Mouse (Mus musculus) lung, embryonic 16.5 days (tissue): ENCODE results near the gene Adamts13. TPM values are rescaled to one million over a fixed set of nuclear protein-coding genes. Genes with fewer than 3 reads are reported as not detected.

Source experiments
- ATAC-seq: fragments of 200-750 bp; cut with Nextera tagmentation; 2 replicates; pipeline ENCODE4 v1.8.0; 2017; ENCODE audit warnings: low read depth, mild to moderate bottlenecking, moderate library complexity
- H3K27ac ChIP-seq: fragments of 300-500 bp; sonication (generic); 2 replicates; pipeline ENCODE4 v1.5.1; 2014; ENCODE audit warnings: mild to moderate bottlenecking, control low read depth, low read length
- H3K27me3 ChIP-seq: fragments of 300-500 bp; sonication (generic); 2 replicates; pipeline ENCODE4 v1.6.1; 2014; ENCODE audit warnings: low read depth, low read length, mixed read lengths; ENCODE audit not compliant: control insufficient read depth, insufficient read depth
- H3K36me3 ChIP-seq: fragments of 300-500 bp; sonication (generic); 2 replicates; pipeline ENCODE4 v1.6.1; 2014; ENCODE audit warnings: low read length; ENCODE audit not compliant: control insufficient read depth, insufficient read depth
- H3K4me1 ChIP-seq: fragments of 300-500 bp; sonication (generic); replicated peaks from 2 replicates; pipeline ENCODE4 v1.6.1; 2014; ENCODE audit warnings: low read length, mixed read lengths; ENCODE audit not compliant: control insufficient read depth, insufficient read depth
- H3K4me2 ChIP-seq: fragments of 300-500 bp; sonication (generic); 2 replicates; pipeline ENCODE4 v1.6.1; 2014; ENCODE audit warnings: low read depth, low read length, control low read depth
- H3K4me3 ChIP-seq: fragments of 300-500 bp; sonication (generic); 2 replicates; pipeline ENCODE4 v1.5.1; 2014; ENCODE audit warnings: mild to moderate bottlenecking, low read length, control low read depth
- H3K9ac ChIP-seq: fragments of 300-500 bp; sonication (generic); 2 replicates; pipeline ENCODE4 v1.6.1; 2014; ENCODE audit warnings: low read length, control low read depth
- H3K9me3 ChIP-seq: fragments of 300-500 bp; sonication (generic); 2 replicates; pipeline ENCODE4 v1.6.1; 2016; ENCODE audit warnings: low read length; ENCODE audit not compliant: control insufficient read depth
- WGBS: fragments of 180-500 bp; shearing (Covaris S2); extraction: QIAGEN DNeasy Blood & Tissue Kit; methylation state at CpG from one replicate; pipeline ENCODE4 v1.1.7; 2014; 5-methylcytosine and 5-hydroxymethylcytosine counted together
- polyA plus RNA-seq: library from polyadenylated mRNA; unstranded; fragments of >200 nt; fragmentation: Nextera tagmentation; extraction: Ambion mirVana; gene quantifications from 2 replicates; pipeline ENCODE4 v1.2.1, GENCODE M21; 2015

Gene Adamts13
- polyA plus RNA-seq, 1 experiment from 2014 or later, result 0.20 TPM

GRCm38 (mm10) chr2:26963923-26964723 lies 9.1 kb upstream of the Adamts13 start, which contains the start of gene Rexo4:
Rexo4 (minus strand) TSS chr2:26964386.
- Histone ChIP-seq H3K4me3 (peak within 1 kb of the TSS; percentile 93), H3K27me3 (no peaks in the 10 kb centered on the region), H3K9me3 (peaks cover 3% of the 10 kb centered on the region; the same call in 1 of the 2 replicates), H3K9ac (peak within 1 kb of the TSS; percentile 97), H3K4me2 (peak within 1 kb of the TSS; percentile 91), H3K4me1 (peaks cover 13% of the 10 kb centered on the region), H3K36me3 (peaks cover 12% of the 10 kb centered on the region), H3K27ac (peak within 1 kb of the TSS; percentile 99)
- ATAC-seq, result peak; percentile 96
- under 1% methylated on average over 50 of the region's 50 CpGs for WGBS

GRCm38 (mm10) chr2:26964724-26965370 lies 8.4 kb upstream of the Adamts13 start:
- Histone ChIP-seq H3K27me3 (no peaks in the 10 kb centered on the region), H3K9ac (peak overlapping the region; percentile 97), H3K4me2 (peak overlapping the region; percentile 91), H3K9me3 (peaks cover 3% of the 10 kb centered on the region; the same call in 1 of the 2 replicates), H3K27ac (peak overlapping the region; percentile 99), H3K36me3 (peaks cover 8% of the 10 kb centered on the region), H3K4me3 (peak overlapping the region; percentile 93), H3K4me1 (peaks cover 13% of the 10 kb centered on the region)
- WGBS, result 10% methylated on average over 14 of the region's 14 CpGs
- no peak for ATAC-seq

GRCm38 (mm10) chr2:26967262-26967661 lies 6.0 kb upstream of the Adamts13 start:
- WGBS, result 67% methylated on average over 2 of the region's 2 CpGs
- H3K4me3 ChIP-seq, result no peak overlapping the region
- peaks cover 13% of the 10 kb centered on the region for H3K4me1 ChIP-seq
- no peaks in the 10 kb centered on the region for H3K36me3 ChIP-seq
- H3K27me3 ChIP-seq, result no peaks in the 10 kb centered on the region
- H3K9ac ChIP-seq, result no peak overlapping the region
- peaks cover 3% of the 10 kb centered on the region; the same call in 1 of the 2 replicates for H3K9me3 ChIP-seq
- H3K4me2 ChIP-seq, result no peak overlapping the region
- ATAC-seq, result no peak
- no peak overlapping the region for H3K27ac ChIP-seq

- 0 out of 2 replicates have a peak, but pooled peaks cover 2% of the 10 kb centered on the region for H3K4me1 ChIP-seq
- WGBS, result 39% methylated on average over 4 of the region's 4 CpGs
- H3K27ac ChIP-seq, result no peak overlapping the region
Measured at GRCm38 (mm10) chr2:26973960-26974359, 744 bp downstream of the Adamts13 start.

GRCm38 (mm10) chr2:26980361-26980760 lies 7.1 kb downstream of the Adamts13 start:
- no peaks in the 10 kb centered on the region for H3K4me1 ChIP-seq
- no peak overlapping the region for H3K4me2 ChIP-seq
- ATAC-seq, result no peak
- H3K27me3 ChIP-seq, result no peaks in the 10 kb centered on the region
- WGBS, result 59% methylated on average over 1 of the region's 1 CpGs
- H3K9me3 ChIP-seq, result no peaks in the 10 kb centered on the region
- no peak overlapping the region for H3K9ac ChIP-seq
- H3K27ac ChIP-seq, result no peak overlapping the region
- H3K4me3 ChIP-seq, result no peak overlapping the region
- H3K36me3 ChIP-seq, result no peaks in the 10 kb centered on the region

More at GRCm38 (mm10) chr2:26973960-26974359, 744 bp downstream of the Adamts13 start:
- Histone ChIP-seq H3K9me3 (no peaks in the 10 kb centered on the region), H3K4me2 (no peak overlapping the region), H3K27me3 (no peaks in the 10 kb centered on the region), H3K9ac (no peak overlapping the region), H3K36me3 (no peaks in the 10 kb centered on the region), H3K4me3 (no peak overlapping the region)
- no peak for ATAC-seq

GRCm38 (mm10) chr2:26984179-26984578 lies 11.0 kb downstream of the Adamts13 start:
- H3K9ac ChIP-seq, result no peak overlapping the region
- H3K4me1 ChIP-seq, result no peaks in the 10 kb centered on the region
- H3K4me3 ChIP-seq, result no peak overlapping the region
- no peaks in the 10 kb centered on the region for H3K27me3 ChIP-seq
- no peak overlapping the region for H3K27ac ChIP-seq
- H3K9me3 ChIP-seq, result no peaks in the 10 kb centered on the region
- ATAC-seq, result no peak
- no peaks in the 10 kb centered on the region for H3K36me3 ChIP-seq
- 40% methylated on average over 2 of the region's 2 CpGs for WGBS
- H3K4me2 ChIP-seq, result no peak overlapping the region

GRCm38 (mm10) chr2:26984640-26985039 lies 11.4 kb downstream of the Adamts13 start:
- 78% methylated on average over 5 of the region's 5 CpGs for WGBS

GRCm38 (mm10) chr2:26993936-26994335 lies 20.7 kb downstream of the Adamts13 start:
- 68% methylated on average over 3 of the region's 3 CpGs for WGBS
- no peak overlapping the region for H3K4me2 ChIP-seq
- H3K27ac ChIP-seq, result no peak overlapping the region
- H3K9ac ChIP-seq, result no peak overlapping the region
- no peaks in the 10 kb centered on the region for H3K36me3 ChIP-seq
- H3K27me3 ChIP-seq, result no peaks in the 10 kb centered on the region
- H3K4me3 ChIP-seq, result no peak overlapping the region
- no peaks in the 10 kb centered on the region for H3K9me3 ChIP-seq
- H3K4me1 ChIP-seq, result no peaks in the 10 kb centered on the region
- no peak for ATAC-seq

More at GRCm38 (mm10) chr2:26984640-26985039, 11.4 kb downstream of the Adamts13 start:
- Histone ChIP-seq H3K4me3 (no peak overlapping the region), H3K9me3 (no peaks in the 10 kb centered on the region), H3K27ac (no peak overlapping the region), H3K27me3 (no peaks in the 10 kb centered on the region), H3K4me2 (no peak overlapping the region), H3K4me1 (no peaks in the 10 kb centered on the region), H3K36me3 (no peaks in the 10 kb centered on the region), H3K9ac (no peak overlapping the region)
- ATAC-seq, result no peak

- Histone ChIP-seq H3K9me3 (no peaks in the 10 kb centered on the region), H3K36me3 (no peaks in the 10 kb centered on the region), H3K9ac (no peak overlapping the region), H3K27ac (no peak overlapping the region), H3K4me3 (no peak overlapping the region), H3K4me1 (no peaks in the 10 kb centered on the region), H3K4me2 (no peak overlapping the region), H3K27me3 (no peaks in the 10 kb centered on the region)
- WGBS, result 77% methylated on average over 1 of the region's 1 CpGs
- no peak for ATAC-seq
Measured at GRCm38 (mm10) chr2:26997498-26997897, 24.3 kb downstream of the Adamts13 start.
